Mouse (Mus musculus) lung, adult 2 months (tissue): Measurements from ENCODE around the gene Pitpnb.

Experiments used
- CTCF ChIP-seq: fragments of 200-500 bp; IDR thresholded peaks from 2 replicates; pipeline ENCODE4 v1.5.1; 2011; ENCODE audit warnings: mild to moderate bottlenecking, low read length, control low read depth; ENCODE audit not compliant: insufficient read depth
- POLR2A ChIP-seq: fragments of 200-500 bp; IDR thresholded peaks from 2 replicates; pipeline ENCODE4 v1.6.1; 2011; ENCODE audit warnings: low read depth, mild to moderate bottlenecking, control low read depth, low read length, borderline replicate concordance; ENCODE audit errors: extremely low read depth

GRCm38 (mm10) chr5:111437205-111437604 is 106.6 kb downstream of the Pitpnb start:
- TF ChIP-seq POLR2A (no peak), CTCF (no peak)
